In the genomic region with DNA sequence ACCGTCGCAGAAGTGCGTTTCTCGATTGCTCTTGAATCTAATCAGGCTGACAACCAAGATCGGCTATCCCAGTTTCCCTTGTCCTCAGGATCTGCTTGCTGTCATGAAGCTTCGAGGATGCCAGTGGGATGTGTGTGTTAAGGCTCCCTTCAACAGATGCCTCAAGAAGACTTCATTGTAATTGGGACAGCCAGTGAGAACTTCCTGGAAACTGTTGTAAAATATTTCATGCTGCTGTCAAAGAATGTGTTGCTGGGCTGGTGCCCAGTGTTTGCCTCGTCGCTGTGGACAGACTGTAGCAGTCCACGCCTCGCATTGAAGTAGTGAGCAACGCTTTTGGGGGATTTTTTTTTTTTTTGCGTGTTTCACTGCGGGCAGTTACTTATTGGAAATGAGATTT, we compare ENCODE assay signal across 9 mouse cellular contexts.
DNase-seq lines count a peak whose midpoint lies in the region; ATAC-seq lines count a peak whose summit lies in the region.
"Had no signal": no experiment of that assay in that cellular context is flagged by ENCODE, and none has a peak within 500 bp of the region (broad histone marks: within the 10 kb centered on the region; RNA-seq: fewer than 3 reads in every experiment).

No protein-coding gene starts in this region.

- peaks cover 7% of the 10 kb centered on the region; the same call in 1 of the 2 replicates for H3K4me1 ChIP-seq in forebrain, embryonic 16.5 days (replicated peaks; ENCODE audit: control insufficient read depth, insufficient read depth, low read length)
- H3K4me1 ChIP-seq in forebrain, embryonic 13.5 days: peaks cover 17% of the 10 kb centered on the region

- H3K36me3 ChIP-seq in forebrain, embryonic 16.5 days (ENCODE audit: control insufficient read depth, insufficient read depth): no peaks in the 10 kb centered on the region
- H3K36me3 ChIP-seq in forebrain, embryonic 13.5 days (ENCODE audit: poor library complexity, severe bottlenecking): no peaks in the 10 kb centered on the region

- 0 out of 2 replicates have a peak, but pooled peaks have one; percentile 23 for ATAC-seq in forebrain, embryonic 16.5 days
- no peak for ATAC-seq in forebrain, embryonic 13.5 days
- no peak for ATAC-seq in megakaryocyte, adult 5-6 weeks (ENCODE audit: poor library complexity, severe bottlenecking)
- no peak for ATAC-seq in granulocyte monocyte progenitor cell, adult 5-6 weeks (replicated peaks; ENCODE audit: poor library complexity, severe bottlenecking)

- 63% methylated on average over 13 of the region's 13 CpGs for WGBS in forebrain, embryonic 16.5 days
- 81% methylated on average over 13 of the region's 13 CpGs for WGBS in forebrain, embryonic 13.5 days

- no peak overlapping the region for H3K27ac ChIP-seq in forebrain, embryonic 16.5 days (ENCODE audit: low read length)
- no peak overlapping the region for H3K27ac ChIP-seq in forebrain, embryonic 13.5 days

- no peak overlapping the region for H3K4me3 ChIP-seq in forebrain, embryonic 16.5 days (replicated peaks; ENCODE audit: low read length)
- H3K4me3 ChIP-seq in forebrain, embryonic 13.5 days: no peak overlapping the region

- H3K9me3 ChIP-seq in forebrain, embryonic 16.5 days (ENCODE audit: control insufficient read depth, low read length): no peaks in the 10 kb centered on the region
- H3K9me3 ChIP-seq in forebrain, embryonic 13.5 days (replicated peaks): 0 out of 2 replicates have a peak, but pooled peaks cover 6% of the 10 kb centered on the region

- H3K4me2 ChIP-seq in forebrain, embryonic 16.5 days (ENCODE audit: low read length): no peak overlapping the region
- H3K4me2 ChIP-seq in forebrain, embryonic 13.5 days: no peak overlapping the region

- no peaks in the 10 kb centered on the region for H3K27me3 ChIP-seq in forebrain, embryonic 16.5 days (replicated peaks; ENCODE audit: control insufficient read depth, insufficient read depth, low read length)
- peaks cover 4% of the 10 kb centered on the region; the same call in 1 of the 2 replicates for H3K27me3 ChIP-seq in forebrain, embryonic 13.5 days

- peak; percentile 15 for DNase-seq in layer of hippocampus, adult 9-11 months
- no peak for DNase-seq in layer of hippocampus, postnatal 36 days
- peak; percentile 5 for DNase-seq in left cerebral cortex, adult 11 months (ENCODE audit: low spot score)
- DNase-seq in right cerebral cortex, postnatal 14 days: peak; percentile 57
- DNase-seq: cerebellum, adult 9-10 months had no signal

- no peak overlapping the region for H3K9ac ChIP-seq in forebrain, embryonic 16.5 days (replicated peaks; ENCODE audit: low read depth, low read length)
- no peak overlapping the region for H3K9ac ChIP-seq in forebrain, embryonic 13.5 days

Comparison
In these comparisons a context has a peak if more than half of its experiments do, and no peak if none do; other contexts are left out.
1. DNase-seq: peak in layer of hippocampus, adult 9-11 months (single experiment), left cerebral cortex, adult 11 months (single experiment) and right cerebral cortex, postnatal 14 days (single experiment); none in layer of hippocampus, postnatal 36 days (0 of 2).